In the genomic region with DNA sequence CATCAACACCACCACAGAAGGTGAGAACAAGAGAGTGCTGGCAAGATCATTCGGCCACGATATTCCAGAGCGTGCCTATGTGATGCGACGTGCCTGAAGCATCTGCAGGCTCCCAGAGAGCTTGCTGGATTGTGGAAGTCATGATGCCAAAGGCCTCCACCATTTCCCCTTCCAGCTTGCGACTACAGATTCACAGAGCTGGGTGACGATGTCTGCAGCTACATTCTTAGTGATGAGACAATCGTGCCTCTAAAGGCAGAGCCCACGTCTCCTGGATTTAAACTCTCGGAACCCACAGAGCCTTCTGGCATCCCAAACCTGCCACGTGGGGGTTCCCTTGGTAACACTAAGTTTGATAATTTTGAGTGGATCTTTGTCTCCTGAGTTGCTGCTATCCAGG, we compare ENCODE assay signal across 10 mouse cellular contexts.
"Had no signal": no experiment of that assay in that cellular context is flagged by ENCODE, and none has a peak within 500 bp of the region (broad histone marks: within the 10 kb centered on the region; RNA-seq: fewer than 3 reads in every experiment).

No protein-coding gene starts in this region.

- DNase-seq: lung, adult 18-20 months; lung, embryonic 14.5 days; lung, postnatal 10 days; lung, postnatal 4 days; right cerebral cortex, postnatal 25 days; thymus, adult 18-20 months; thymus, postnatal 14 days; thymus, postnatal 36 days had no signal

- ATAC-seq: midbrain, embryonic 13.5 days; midbrain, embryonic 15.5 days had no signal
